Mouse (Mus musculus): ENCODE measurements around the gene Prkag2. TPM values are rescaled to one million over a fixed set of nuclear protein-coding genes. Genes with fewer than 3 reads are reported as not detected.

Prkag2 gene
- total RNA-seq, 2 experiments from 2014 or later, result 6.9 to 9.1 TPM

DNA sequence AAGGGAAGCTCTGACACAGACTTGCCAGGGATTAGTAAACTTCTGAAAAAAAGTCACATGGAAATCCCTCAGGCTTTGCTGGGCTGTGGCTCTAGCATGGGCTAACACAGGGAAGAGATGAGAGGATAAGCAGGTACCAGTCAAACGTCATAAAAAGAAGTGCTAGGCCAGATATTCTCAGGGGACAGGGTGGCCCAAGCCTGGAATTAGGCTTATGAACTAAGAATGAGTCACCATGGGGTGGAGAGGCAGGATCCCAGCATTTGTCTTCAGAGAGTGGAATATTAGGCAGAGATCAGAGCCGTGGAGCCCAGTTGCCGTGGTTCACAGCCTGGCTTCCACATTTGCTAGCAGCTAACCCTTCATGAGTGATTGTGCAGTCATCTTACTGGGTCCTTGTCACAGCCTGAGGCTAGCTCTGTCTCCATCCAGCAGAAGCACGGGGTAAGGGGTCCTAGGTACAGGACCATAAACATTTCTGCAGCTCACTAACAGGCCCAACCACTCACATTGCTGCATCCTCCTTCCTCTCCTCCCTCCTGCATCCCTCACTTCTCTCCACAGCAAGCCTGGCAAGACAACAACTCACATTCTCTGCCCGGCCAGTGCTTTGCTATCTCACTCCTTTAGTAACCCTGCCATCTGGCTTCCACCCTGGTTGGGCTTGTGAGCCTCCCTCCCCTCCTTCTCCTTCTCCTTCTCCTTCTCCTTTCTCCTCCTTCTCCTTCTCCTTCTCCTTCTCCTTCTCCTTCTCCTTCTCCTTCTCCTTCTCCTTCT lies 162.2 kb downstream of the Prkag2 start:
- ATAC-seq (replicated peaks; ENCODE audit: low FRiP score, low TSS enrichment, poor library complexity, severe bottlenecking), result no peak

DNA sequence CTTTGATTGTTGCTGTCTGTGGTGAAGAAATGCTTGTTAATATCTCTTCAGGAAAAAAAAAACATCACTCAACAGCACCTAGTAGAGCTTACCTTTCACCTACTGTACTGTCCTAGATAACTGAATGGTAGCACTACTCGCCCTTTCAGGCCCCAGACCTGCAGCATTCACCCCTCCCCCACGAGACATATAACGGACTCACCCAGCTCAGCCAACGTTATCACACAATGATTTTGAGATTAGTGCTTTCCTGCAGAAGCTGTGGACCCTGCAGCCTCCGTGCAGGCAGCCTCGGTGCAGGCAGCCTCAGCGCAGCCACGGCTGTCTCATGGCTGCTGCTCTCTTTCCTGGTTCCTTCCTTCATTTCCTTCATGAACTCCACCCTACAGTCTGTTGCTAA lies 164.0 kb downstream of the Prkag2 start:
- peak; percentile 58; the same call in 1 of the 2 replicates for ATAC-seq (replicated peaks; ENCODE audit: low FRiP score, low TSS enrichment, poor library complexity, severe bottlenecking)

DNA sequence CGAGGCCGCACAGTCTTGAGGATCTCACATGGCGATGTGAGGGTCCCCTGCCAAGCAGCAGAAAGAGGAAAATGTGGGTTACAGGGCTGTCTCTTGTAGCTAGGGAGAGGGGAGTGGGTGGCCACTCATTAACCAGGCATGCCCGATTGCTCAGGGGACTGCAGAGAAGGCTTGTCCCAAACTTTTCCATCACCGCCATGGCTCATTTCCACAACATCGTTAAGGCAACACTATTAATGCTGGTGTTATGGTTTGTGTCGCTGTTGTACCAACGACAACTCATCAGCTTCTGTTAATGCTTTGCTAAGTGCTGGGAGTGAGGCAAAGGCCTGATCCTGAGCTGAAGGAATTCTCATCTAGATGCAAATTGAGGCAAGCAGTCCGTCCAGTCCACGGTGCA lies 165.0 kb downstream of the Prkag2 start:
- ATAC-seq (replicated peaks; ENCODE audit: low FRiP score, low TSS enrichment, poor library complexity, severe bottlenecking), result no peak

DNA sequence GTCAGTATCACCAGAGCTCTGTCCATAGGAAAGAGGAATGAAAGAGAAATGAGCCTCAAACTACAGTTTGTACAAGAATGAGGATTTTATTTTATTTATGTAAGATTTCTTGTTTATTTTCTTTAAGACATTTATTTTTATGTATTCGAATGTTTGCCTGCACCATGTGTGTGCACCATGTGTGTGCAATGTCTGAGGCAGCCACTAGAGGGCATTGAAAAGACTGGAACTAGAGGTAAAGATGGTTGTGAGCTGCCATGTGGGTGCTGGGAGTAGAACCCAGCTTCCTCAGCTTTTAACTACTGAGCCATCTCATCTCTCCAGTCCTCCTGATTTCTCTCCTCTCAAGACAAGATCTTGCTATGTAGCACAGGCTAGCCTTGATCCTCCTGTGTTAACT lies 166.7 kb downstream of the Prkag2 start:
- no peak for ATAC-seq (replicated peaks; ENCODE audit: low FRiP score, low TSS enrichment, poor library complexity, severe bottlenecking)

DNA sequence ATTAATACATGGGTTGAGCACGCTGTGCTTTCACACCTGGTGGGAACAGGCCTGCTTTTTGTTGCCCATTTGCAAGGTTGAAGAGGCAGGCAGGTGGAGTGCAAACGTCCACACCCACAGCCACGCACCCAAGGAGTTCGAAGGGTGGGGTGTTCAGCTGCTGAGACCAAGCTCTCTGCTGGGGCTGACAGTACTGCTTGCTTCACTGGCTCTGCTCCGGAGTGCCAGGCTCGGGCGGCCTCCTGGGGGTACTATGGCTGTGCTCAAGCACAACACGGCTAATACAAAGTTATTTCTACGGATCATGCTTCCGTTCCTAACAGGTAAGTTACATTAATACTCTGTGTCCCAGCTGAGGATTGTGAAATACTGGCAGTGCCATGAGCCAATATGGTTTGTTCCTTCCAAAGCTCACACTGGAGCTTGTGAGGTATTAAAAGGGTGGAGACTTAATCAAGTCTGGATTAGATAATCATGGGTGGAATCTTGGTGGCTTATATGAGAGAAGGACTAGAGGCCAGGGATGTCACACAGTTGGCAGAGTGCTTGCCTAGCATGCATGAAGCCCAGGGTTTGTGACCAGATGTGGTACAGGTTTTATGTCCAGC lies 168.8 kb downstream of the Prkag2 start:
- no peak for ATAC-seq (replicated peaks; ENCODE audit: low FRiP score, low TSS enrichment, poor library complexity, severe bottlenecking)

DNA sequence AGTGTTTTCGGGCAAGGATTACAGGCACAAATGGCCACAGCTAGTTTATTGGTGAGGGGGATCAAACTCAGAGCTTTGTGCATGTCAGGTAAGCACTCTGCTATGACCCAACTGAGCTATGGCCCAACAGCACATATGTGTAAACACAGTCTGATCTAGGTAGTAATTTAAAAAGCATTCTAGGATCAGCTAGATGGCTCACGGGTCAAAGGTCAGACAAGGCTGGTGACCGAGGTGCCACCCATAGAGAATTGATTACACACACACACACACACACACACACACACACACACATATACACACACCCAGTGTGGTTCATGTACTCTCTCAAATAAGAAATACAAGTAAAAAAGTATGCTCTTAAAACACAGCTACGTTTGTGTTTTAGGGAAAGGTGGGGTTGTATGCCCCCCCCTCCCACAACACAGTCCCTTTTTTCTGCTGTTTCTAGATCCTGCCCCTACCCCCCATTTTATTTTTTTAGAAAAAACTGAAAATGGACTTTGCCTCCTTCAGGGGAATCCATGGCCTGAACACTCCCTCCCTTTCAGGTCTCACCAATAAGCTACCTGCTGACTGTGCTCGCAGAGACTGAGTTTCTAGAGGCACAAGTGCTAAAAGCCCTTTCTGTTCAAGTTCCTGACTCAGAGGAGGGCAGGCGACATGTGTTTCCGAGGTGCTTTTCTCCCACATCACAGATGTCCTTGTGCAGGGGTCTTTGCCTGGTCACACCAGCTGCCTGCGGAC lies 169.4 kb downstream of the Prkag2 start:
- ATAC-seq (replicated peaks; ENCODE audit: low FRiP score, low TSS enrichment, poor library complexity, severe bottlenecking), result no peak

DNA sequence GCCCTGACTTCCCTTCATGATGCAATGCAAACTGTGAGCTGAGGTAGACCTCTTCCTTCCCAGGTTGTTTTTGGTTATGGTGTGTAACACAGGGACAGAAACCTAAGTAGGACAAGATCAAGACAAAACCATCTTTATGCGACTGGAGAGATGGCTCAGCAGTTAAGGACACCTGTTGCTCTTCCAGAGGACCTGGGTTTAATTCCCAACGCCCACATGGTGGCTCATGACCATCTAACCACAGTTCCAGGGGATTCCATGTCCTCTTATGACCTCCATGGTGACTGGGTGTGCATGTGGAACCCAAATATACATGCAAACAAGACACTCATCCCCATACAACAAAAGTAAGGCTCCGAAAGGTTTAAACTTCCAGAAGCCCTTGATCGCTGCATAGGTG lies 171.6 kb downstream of the Prkag2 start:
- no peak for ATAC-seq (replicated peaks; ENCODE audit: low FRiP score, low TSS enrichment, poor library complexity, severe bottlenecking)

DNA sequence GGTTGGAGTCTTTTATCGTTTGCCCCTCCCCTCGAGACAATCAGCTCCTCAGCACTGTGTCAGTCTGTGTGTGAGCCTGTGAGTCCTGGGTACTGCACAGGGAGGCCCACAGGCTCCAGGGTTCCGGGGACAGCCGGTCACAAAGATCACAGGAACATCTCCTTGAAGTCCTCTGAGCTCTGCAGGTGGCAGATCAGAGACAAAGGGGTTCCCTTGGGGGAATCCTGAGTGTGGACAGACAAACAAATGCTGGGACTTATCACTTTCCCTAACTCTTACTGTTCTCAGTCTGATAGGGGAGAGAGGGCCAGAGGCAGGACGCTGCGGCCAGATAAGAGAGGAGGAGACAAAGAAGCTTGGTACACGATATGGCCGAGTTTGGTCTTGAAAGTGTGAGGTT lies 172.7 kb downstream of the Prkag2 start:
- peak; percentile 90 for ATAC-seq (replicated peaks; ENCODE audit: low FRiP score, low TSS enrichment, poor library complexity, severe bottlenecking)

DNA sequence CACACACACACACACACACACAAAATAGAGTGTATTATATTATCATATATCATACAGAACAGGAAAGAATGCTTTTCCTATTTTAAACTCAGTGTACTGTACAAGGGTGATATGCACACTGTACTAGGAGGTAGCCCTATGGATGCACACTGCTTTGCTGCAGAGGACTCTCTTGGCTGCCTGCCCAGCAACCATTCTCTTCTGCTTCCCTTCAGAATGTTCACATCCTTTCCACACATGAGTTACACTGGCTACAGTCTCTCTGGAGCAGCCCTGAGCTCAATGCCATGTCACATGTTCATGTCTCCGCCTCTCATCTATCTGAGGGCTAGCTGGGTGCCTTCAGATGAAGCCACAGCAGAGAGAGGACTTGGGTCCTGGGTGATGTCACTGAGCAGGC lies 181.3 kb downstream of the Prkag2 start:
- 0 out of 2 replicates have a peak, but pooled peaks have one; percentile 28 for ATAC-seq (replicated peaks; ENCODE audit: low FRiP score, low TSS enrichment, poor library complexity, severe bottlenecking)

DNA sequence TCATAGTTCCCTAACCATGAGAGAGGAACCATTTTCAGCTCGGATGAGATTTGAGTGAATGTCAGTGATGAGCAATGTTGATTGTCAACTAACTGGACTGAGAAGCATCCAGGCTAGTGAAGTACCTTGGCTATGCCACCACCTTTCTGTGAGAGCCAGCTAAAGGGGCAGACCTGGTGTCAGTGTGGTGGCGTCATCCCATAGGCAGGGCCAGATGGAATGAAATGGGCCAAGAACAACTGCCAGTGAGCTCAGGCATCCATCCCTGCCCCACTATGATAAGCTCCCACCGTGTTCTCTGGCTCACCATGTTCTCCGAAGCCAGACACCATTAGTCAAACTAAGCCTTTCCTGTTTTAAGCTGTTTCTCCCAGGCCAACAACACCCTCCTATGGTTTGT lies 183.9 kb downstream of the Prkag2 start:
- no peak for ATAC-seq (replicated peaks; ENCODE audit: low FRiP score, low TSS enrichment, poor library complexity, severe bottlenecking)

DNA sequence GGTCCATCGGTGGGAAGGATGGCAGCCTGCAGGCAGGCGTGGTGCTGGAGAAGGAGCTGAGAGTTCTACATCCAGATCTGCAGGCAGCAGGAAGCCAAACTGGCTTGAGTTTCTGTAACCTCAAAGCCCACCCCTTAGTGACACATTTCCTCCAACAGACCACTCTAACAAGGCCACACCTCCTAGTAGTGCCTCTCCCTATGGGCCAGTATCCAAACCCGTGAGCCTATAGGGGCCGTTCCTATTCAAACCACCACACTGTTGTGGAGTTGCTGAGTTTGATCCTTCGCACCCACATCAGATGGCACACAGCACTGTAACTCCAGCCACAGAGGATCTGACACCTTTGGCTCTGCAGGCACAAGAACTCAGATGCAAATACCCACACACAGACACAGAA lies 185.3 kb downstream of the Prkag2 start:
- 0 out of 2 replicates have a peak, but pooled peaks have one; percentile 28 for ATAC-seq (replicated peaks; ENCODE audit: low FRiP score, low TSS enrichment, poor library complexity, severe bottlenecking)

DNA sequence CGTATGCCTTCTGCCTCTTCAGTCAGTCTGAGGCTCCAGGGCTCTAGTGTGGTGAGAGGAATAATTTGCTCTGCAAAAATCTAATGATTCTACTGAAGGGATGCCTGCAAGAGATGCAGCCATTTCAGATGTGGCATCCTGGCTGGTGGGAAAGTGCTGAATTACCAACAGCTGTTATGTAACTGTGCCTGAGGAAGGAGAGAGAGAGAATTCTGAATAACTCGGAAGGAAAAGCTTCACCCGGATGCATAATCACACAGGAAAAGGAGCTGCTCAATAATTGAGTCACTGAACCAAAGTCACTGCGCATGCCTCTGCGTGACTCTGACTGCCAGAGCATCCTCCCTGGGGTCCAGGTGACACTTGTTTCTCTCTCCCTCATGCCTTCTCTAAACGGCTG lies 186.8 kb downstream of the Prkag2 start:
- ATAC-seq (replicated peaks; ENCODE audit: low FRiP score, low TSS enrichment, poor library complexity, severe bottlenecking), result no peak

DNA sequence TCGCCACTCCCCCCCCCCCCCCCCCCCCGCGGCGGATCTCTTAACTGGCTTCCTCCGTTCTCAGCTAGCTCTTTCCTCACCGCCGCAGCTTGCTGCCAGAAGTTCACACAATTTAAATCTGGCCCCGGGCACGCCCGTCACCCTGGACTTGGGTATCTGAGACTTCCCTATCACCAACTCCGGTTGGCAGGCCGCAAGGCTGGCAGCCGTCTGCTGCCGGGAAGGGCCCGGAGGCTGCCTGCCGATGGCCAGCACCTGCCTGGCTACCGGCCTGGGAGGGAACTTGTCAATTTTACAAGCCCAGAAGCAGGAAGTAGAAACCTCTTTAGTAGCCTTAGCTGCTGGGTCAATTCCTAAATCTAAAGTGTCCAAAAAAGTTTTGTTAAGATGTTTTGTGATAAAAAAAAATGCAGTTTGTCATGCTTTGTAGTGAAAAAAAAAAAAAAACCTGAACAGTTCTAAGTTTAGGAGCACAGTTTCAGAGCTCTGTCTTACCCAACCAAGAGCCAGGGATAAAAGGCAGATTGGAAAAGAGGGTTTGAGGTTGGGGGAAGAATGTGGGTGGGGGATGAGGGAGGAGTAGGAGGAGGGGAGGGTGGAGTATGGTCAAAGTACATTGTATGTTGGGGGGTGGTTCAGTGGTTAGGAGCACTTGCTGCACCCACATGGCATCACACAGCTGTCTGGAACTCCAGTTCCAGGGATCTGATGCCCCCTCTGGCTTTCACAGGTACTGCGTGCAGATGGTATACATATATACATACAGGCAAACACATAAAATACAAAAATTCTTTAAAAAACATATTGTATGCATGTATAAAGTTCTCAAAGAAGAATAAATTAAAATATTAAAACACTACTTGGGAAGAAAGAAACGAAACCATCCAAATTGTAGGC lies 191.4 kb downstream of the Prkag2 start:
- peak; percentile 84 for ATAC-seq (replicated peaks; ENCODE audit: low FRiP score, low TSS enrichment, poor library complexity, severe bottlenecking)

DNA sequence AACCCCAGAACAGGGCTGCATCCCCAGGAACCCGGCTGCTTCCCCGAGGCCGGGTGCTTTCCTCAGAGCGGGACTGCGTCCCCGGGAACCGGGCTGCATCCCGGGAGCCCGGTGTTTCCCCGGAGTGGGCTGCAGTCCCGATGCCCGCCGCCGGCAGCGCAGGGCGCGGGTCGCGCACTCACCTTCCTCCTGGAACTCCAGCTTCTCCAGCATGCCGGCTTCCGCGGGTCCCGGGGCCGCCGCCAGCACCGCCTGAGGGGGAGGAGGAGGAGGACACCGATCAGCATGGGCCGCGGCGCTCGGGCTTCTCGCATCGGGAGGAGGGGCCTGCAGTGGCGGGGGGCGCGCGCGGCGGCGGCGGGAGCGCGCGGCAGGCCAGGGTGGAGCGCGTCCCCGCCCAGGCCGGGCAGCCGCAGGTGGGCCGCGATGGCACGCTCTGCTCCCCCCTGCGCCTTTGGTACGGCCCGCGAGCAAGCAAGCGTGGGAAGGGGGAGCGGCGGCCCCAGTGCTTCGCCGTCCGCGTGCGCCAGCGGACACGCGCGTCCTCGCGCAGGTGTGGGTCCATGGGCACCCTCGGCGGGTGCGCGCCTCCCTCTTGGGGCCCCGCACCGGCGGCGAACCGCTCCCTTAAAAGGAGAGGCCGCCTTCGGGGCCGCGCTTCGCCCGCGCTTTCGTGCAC lies 192.2 kb downstream of the Prkag2 start:
- peak; percentile 6; the same call in 1 of the 2 replicates for ATAC-seq (replicated peaks; ENCODE audit: low FRiP score, low TSS enrichment, poor library complexity, severe bottlenecking)

DNA sequence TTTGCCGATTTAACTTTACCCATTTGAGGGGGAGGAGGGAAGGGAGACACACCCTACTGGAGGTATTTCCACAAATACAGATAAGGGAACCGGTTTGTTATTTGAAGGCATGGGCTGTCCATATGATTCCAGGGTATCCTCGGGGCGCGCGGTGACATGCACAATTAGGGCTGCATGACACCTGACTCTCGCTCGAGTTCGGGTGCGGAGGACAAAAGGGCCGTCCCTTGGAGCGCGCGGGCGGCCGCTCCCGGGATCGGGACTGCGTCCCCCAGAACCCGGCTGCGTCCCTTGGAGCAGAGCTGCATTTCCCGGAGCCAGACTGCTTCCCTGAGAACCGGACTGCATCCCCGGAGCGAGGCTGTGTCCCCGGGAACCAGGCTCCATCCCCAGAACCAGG lies 192.7 kb downstream of the Prkag2 start:
- no peak for ATAC-seq (replicated peaks; ENCODE audit: low FRiP score, low TSS enrichment, poor library complexity, severe bottlenecking)

DNA sequence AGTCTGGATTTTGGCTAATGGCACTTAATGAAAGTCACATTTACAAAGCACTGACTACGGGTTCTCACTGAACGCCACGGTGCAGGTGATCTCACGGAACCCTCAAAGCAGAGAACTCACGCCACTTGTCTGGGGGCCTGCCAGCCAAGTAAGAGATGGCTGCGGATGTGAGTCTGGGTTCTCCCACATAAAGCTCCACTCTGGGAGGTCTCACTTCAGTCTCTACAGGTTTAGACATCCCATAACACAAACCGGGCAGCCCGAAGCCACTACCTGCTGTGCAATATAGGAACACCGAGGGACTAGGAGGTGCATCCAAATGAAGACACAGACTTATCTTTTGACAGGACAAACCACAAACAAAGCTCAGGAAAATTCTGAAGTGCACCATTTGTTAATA lies 193.6 kb downstream of the Prkag2 start:
- ATAC-seq (replicated peaks; ENCODE audit: low FRiP score, low TSS enrichment, poor library complexity, severe bottlenecking), result no peak

DNA sequence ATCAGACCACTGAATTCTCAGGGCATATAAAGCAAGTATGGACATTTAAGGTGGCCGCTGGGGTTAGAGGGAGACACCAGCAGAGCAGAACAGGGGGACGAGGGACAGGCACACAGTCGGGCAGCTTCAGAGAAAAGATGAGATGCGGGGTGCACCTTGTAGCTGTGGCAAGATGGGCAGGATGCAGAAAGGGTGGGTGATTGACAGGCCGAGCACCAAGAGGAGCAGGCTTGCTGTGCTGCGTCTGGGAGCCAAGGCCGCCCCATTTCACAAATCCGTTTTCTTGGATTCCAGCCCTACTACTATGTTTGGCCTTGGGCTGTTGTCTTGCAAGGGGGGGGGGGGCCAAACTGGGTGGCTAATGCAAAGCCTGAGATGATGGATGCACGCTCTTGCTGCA lies 195.5 kb downstream of the Prkag2 start:
- ATAC-seq (replicated peaks; ENCODE audit: low FRiP score, low TSS enrichment, poor library complexity, severe bottlenecking), result no peak

DNA sequence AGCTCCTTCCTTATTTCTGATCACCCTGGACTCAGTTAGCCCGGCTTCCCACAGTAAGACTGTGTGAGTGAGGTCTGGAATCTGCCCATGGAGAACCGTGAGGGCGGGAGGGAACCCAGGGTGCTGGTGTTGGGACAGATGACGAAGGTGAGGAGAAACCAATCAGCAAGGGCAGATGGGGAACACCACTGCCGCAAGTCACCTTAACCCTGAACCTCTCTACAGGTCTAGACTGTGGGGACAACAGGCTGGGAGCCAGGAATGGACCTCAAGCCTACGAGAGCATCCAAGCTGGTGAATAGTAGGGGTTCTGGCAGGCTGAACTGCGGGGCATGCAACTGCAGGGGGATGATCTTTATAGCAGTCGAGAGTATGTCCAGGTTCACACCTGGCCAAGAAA lies 196.0 kb downstream of the Prkag2 start:
- ATAC-seq (replicated peaks; ENCODE audit: low FRiP score, low TSS enrichment, poor library complexity, severe bottlenecking), result no peak

DNA sequence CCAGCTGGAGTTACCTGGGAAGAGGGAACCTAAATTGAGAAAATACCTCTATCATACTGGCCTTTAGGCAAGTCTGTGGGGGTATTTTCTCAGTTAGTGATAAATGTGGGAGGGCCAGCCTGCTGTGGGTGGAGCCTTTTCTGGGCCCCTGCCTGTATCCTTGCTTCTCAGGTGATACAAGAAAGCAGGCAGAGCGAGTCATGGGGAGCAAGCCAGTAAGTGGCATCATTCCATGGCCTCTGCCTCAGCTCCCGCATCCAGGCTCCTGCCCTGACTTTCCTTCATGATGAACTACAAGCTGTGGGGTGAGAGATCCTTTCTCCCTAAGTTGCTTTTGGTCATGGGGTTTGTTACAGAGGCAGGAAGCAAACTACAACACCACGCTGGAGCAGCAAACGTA lies 196.4 kb downstream of the Prkag2 start:
- no peak for ATAC-seq (replicated peaks; ENCODE audit: low FRiP score, low TSS enrichment, poor library complexity, severe bottlenecking)
